In genomic region chr14:116258126-116258525, GRCm38 (mm10) we compare ENCODE assay signal across 18 mouse cellular contexts.
"Had no signal": no experiment of that assay in that cellular context is flagged by ENCODE, and none has a peak within 500 bp of the region (broad histone marks: within the 10 kb centered on the region; RNA-seq: fewer than 3 reads in every experiment).

No protein-coding gene starts in this region.

- ATAC-seq: midbrain, embryonic 16.5 days had no signal

- DNase-seq: lung, embryonic 14.5 days; lung, postnatal 10 days; lung, postnatal 4 days; midbrain, embryonic 14.5 days; retina, postnatal 1 day; right cerebral cortex, adult 18-20 months; right cerebral cortex, postnatal 25 days; right cerebral cortex, postnatal 4 days; spleen, adult 18-20 months; thymus, adult 18-20 months; thymus, postnatal 14 days; thymus, postnatal 36 days had no signal

- H3K4me3 ChIP-seq: midbrain, embryonic 10.5 days; midbrain, embryonic 12.5 days; myocyte; neural tube, embryonic 13.5 days; neural tube, embryonic 15.5 days had no signal

- H3K36me3 ChIP-seq: midbrain, embryonic 10.5 days; midbrain, embryonic 12.5 days; neural tube, embryonic 13.5 days; neural tube, embryonic 15.5 days had no signal

- H3K27me3 ChIP-seq: midbrain, embryonic 12.5 days; neural tube, embryonic 13.5 days; neural tube, embryonic 15.5 days had no signal

- H3K9ac ChIP-seq: lung, embryonic 14.5 days; midbrain, embryonic 12.5 days; neural tube, embryonic 13.5 days; neural tube, embryonic 15.5 days had no signal

- H3K9me3 ChIP-seq: midbrain, embryonic 10.5 days; midbrain, embryonic 12.5 days; neural tube, embryonic 13.5 days; neural tube, embryonic 15.5 days had no signal

- H3K27ac ChIP-seq: midbrain, embryonic 10.5 days; midbrain, embryonic 12.5 days; neural tube, embryonic 13.5 days; neural tube, embryonic 15.5 days had no signal

- H3K4me1 ChIP-seq: midbrain, embryonic 10.5 days; midbrain, embryonic 12.5 days; neural tube, embryonic 15.5 days had no signal

- H3K4me2 ChIP-seq: lung, embryonic 14.5 days; midbrain, embryonic 12.5 days; neural tube, embryonic 13.5 days; neural tube, embryonic 15.5 days had no signal
